Mouse (Mus musculus): ENCODE results near the gene Fkbp11. TPM values are rescaled to one million over a fixed set of nuclear protein-coding genes. Genes with fewer than 3 reads are reported as not detected.

The Fkbp11 gene
- total RNA-seq, 2 experiments from 2014 or later = 0.40 to 1.4 TPM

Other genes starting within 250 kb of the Fkbp11 start
- not detected in 2 replicates for gene Lalba, start 245.5 kb downstream of the Fkbp11 start, total RNA-seq (2015)
- gene Lalba, start 245.5 kb downstream of the Fkbp11 start, total RNA-seq (2017) = not detected in 2 replicates
- not detected in 2 replicates for gene Olfr279, start 235.8 kb downstream of the Fkbp11 start, total RNA-seq (2015)
- gene Olfr279, start 235.8 kb downstream of the Fkbp11 start, total RNA-seq (2017) = not detected in 2 replicates
- gene Kansl2, start 193.9 kb downstream of the Fkbp11 start, total RNA-seq (2015) = 36.7 and 42.7 TPM in 2 replicates
- 30.4 and 31.8 TPM in 2 replicates for gene Kansl2, start 193.9 kb downstream of the Fkbp11 start, total RNA-seq (2017)
- gene Ccnt1, start 157.3 kb downstream of the Fkbp11 start, total RNA-seq (2015) = 33.0 and 38.7 TPM in 2 replicates
- 41.3 and 43.5 TPM in 2 replicates for gene Ccnt1, start 157.3 kb downstream of the Fkbp11 start, total RNA-seq (2017)
- 0.46 TPM in 1 of 2 replicates, not detected in the other for gene 4930415O20Rik, start 157.2 kb downstream of the Fkbp11 start, total RNA-seq (2015)
- gene 4930415O20Rik, start 157.2 kb downstream of the Fkbp11 start, total RNA-seq (2017) = not detected in 2 replicates
- gene Adcy6, start 118.1 kb downstream of the Fkbp11 start, total RNA-seq (2015) = 0.31 and 0.71 TPM in 2 replicates
- 0.99 and 1.1 TPM in 2 replicates for gene Adcy6, start 118.1 kb downstream of the Fkbp11 start, total RNA-seq (2017)
- 0.04 TPM in 1 of 2 replicates, not detected in the other for gene Cacnb3, start 97.4 kb downstream of the Fkbp11 start, total RNA-seq (2015)
- 0.11 TPM in 1 of 2 replicates, not detected in the other for gene Cacnb3, start 97.4 kb downstream of the Fkbp11 start, total RNA-seq (2017)
- gene Ddx23, start 65.3 kb downstream of the Fkbp11 start, total RNA-seq (2015) = 20.2 and 23.4 TPM in 2 replicates
- gene Ddx23, start 65.3 kb downstream of the Fkbp11 start, total RNA-seq (2017) = 84.3 and 106 TPM in 2 replicates
- 0.73 and 1.6 TPM in 2 replicates for gene Rnd1, start 50.7 kb downstream of the Fkbp11 start, total RNA-seq (2015)
- 2.9 and 4.3 TPM in 2 replicates for gene Rnd1, start 50.7 kb downstream of the Fkbp11 start, total RNA-seq (2017)
- not detected in 2 replicates for gene Ccdc65, start 20.0 kb downstream of the Fkbp11 start, total RNA-seq (2015)
- not detected in 2 replicates for gene Ccdc65, start 20.0 kb downstream of the Fkbp11 start, total RNA-seq (2017)
- gene Arf3, start 35.0 kb upstream of the Fkbp11 start, total RNA-seq (2015) = 28.3 and 35.9 TPM in 2 replicates
- gene Arf3, start 35.0 kb upstream of the Fkbp11 start, total RNA-seq (2017) = 33.8 and 37.8 TPM in 2 replicates
- 0.04 and 0.34 TPM in 2 replicates for gene Wnt10b, start 50.0 kb upstream of the Fkbp11 start, total RNA-seq (2015)
- gene Wnt10b, start 50.0 kb upstream of the Fkbp11 start, total RNA-seq (2017) = not detected in 2 replicates
- gene Wnt1, start 61.7 kb upstream of the Fkbp11 start, total RNA-seq (2015) = not detected in 2 replicates
- not detected in 2 replicates for gene Wnt1, start 61.7 kb upstream of the Fkbp11 start, total RNA-seq (2017)
- gene Ddn, start 81.3 kb upstream of the Fkbp11 start, total RNA-seq (2015) = not detected in 2 replicates
- gene Ddn, start 81.3 kb upstream of the Fkbp11 start, total RNA-seq (2017) = 0.15 and 0.16 TPM in 2 replicates
- gene Prkag1, start 103.3 kb upstream of the Fkbp11 start, total RNA-seq (2015) = 60.5 TPM in 2 replicates
- 99.7 and 126 TPM in 2 replicates for gene Prkag1, start 103.3 kb upstream of the Fkbp11 start, total RNA-seq (2017)
- 33.7 and 37.1 TPM in 2 replicates for gene Kmt2d, start 143.0 kb upstream of the Fkbp11 start, total RNA-seq (2015)
- gene Kmt2d, start 143.0 kb upstream of the Fkbp11 start, total RNA-seq (2017) = 16.7 and 52.1 TPM in 2 replicates
- 4.8 and 9.6 TPM in 2 replicates for gene Rhebl1, start 166.3 kb upstream of the Fkbp11 start, total RNA-seq (2015)
- gene Rhebl1, start 166.3 kb upstream of the Fkbp11 start, total RNA-seq (2017) = 3.4 and 10.2 TPM in 2 replicates
- not detected in 2 replicates for gene Dhh, start 170.3 kb upstream of the Fkbp11 start, total RNA-seq (2015)
- not detected in 2 replicates for gene Dhh, start 170.3 kb upstream of the Fkbp11 start, total RNA-seq (2017)
- gene Lmbr1l, start 190.0 kb upstream of the Fkbp11 start, total RNA-seq (2015) = 10.7 and 11.1 TPM in 2 replicates
- gene Lmbr1l, start 190.0 kb upstream of the Fkbp11 start, total RNA-seq (2017) = 11.1 and 28.8 TPM in 2 replicates
- gene Tuba1b, start 206.4 kb upstream of the Fkbp11 start, total RNA-seq (2015) = 2,048 and 2,084 TPM in 2 replicates
- 628 and 646 TPM in 2 replicates for gene Tuba1b, start 206.4 kb upstream of the Fkbp11 start, total RNA-seq (2017)
- 0.25 and 0.64 TPM in 2 replicates for gene Gm49450, start 225.4 kb upstream of the Fkbp11 start, total RNA-seq (2015)
- not detected in 2 replicates for gene Gm49450, start 225.4 kb upstream of the Fkbp11 start, total RNA-seq (2017)
- 118 and 120 TPM in 2 replicates for gene Tuba1a, start 225.5 kb upstream of the Fkbp11 start, total RNA-seq (2015)
- 64.2 and 66.5 TPM in 2 replicates for gene Tuba1a, start 225.5 kb upstream of the Fkbp11 start, total RNA-seq (2017)